Mouse (Mus musculus) kidney, embryonic 14.5 days (tissue): ENCODE data around the gene Ddx19a. TPM values are rescaled to one million over a fixed set of nuclear protein-coding genes. Genes with fewer than 3 reads are reported as not detected.

Source experiments
- ATAC-seq: fragments of 200-750 bp; cut with Nextera tagmentation; 2 replicates; pipeline ENCODE4 v1.8.0; 2017; ENCODE audit warnings: moderate number of reproducible peaks, mild to moderate bottlenecking, moderate TSS enrichment, moderate library complexity; ENCODE audit not compliant: low FRiP score, low TSS enrichment
- H3K27ac ChIP-seq: fragments of 300-500 bp; sonication (generic); 2 replicates; pipeline ENCODE4 v1.5.1; 2014; ENCODE audit warnings: low read depth, mild to moderate bottlenecking, low read length, moderate library complexity, mixed read lengths
- H3K27me3 ChIP-seq: fragments of 300-500 bp; sonication (generic); 2 replicates; pipeline ENCODE4 v1.6.1; 2014; ENCODE audit warnings: mild to moderate bottlenecking, low read length; ENCODE audit not compliant: control insufficient read depth, insufficient read depth
- H3K36me3 ChIP-seq: fragments of 300-500 bp; sonication (generic); 2 replicates; pipeline ENCODE4 v1.6.1; 2014; ENCODE audit warnings: low read length, mixed read lengths; ENCODE audit not compliant: control insufficient read depth, insufficient read depth
- H3K4me1 ChIP-seq: fragments of 300-500 bp; sonication (generic); 2 replicates; pipeline ENCODE4 v1.6.1; 2014; ENCODE audit warnings: low read length, mixed read lengths; ENCODE audit not compliant: control insufficient read depth, insufficient read depth
- H3K4me2 ChIP-seq: fragments of 300-500 bp; sonication (generic); replicated peaks from 2 replicates; pipeline ENCODE4 v1.6.1; 2014; ENCODE audit warnings: low read depth, mild to moderate bottlenecking, low read length
- H3K4me3 ChIP-seq: fragments of 300-500 bp; sonication (generic); 2 replicates; pipeline ENCODE4 v1.5.1; 2014; ENCODE audit warnings: mild to moderate bottlenecking, low read length
- H3K9ac ChIP-seq: fragments of 300-500 bp; sonication (generic); 2 replicates; pipeline ENCODE4 v1.6.1; 2014; ENCODE audit warnings: low read depth, mild to moderate bottlenecking, low read length, moderate library complexity
- H3K9me3 ChIP-seq: fragments of 300-500 bp; sonication (generic); 2 replicates; pipeline ENCODE4 v1.6.1; 2016; ENCODE audit warnings: low read length; ENCODE audit not compliant: control insufficient read depth
- WGBS: fragments of 180-500 bp; shearing (Covaris S2); extraction: QIAGEN DNeasy Blood & Tissue Kit; methylation state at CpG from one replicate; pipeline ENCODE4 v1.1.7; 2014; 5-methylcytosine and 5-hydroxymethylcytosine counted together
- polyA plus RNA-seq: library from polyadenylated mRNA; unstranded; fragments of >200 nt; fragmentation: Nextera tagmentation; extraction: Ambion mirVana; gene quantifications from 2 replicates; pipeline ENCODE4 v1.2.1, GENCODE M21; 2014

Gene Ddx19a
- polyA plus RNA-seq, 1 experiment from 2014 or later = 20.1 TPM

DNA sequence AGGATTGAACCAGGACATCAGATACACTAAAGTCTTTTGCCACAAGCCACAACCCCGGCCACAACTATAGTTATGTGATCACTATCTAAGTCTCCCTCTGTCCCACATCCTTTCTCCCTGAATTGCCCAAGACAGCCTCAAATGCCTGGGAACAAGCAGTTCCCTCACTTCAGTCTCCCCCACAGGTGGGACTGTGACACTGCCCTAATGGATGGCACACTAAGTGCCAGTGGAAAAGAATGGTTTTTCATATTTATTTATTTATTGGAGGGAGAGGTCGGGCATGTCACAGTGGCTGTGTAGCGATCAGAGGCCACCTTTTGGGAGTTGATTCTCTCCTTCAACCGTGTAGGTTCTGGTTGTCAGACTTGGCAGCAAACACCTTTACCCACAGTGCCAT lies 51.9 kb downstream of the Ddx19a start:
- Histone ChIP-seq H3K4me3 (no peak overlapping the region), H3K9ac (no peak overlapping the region), H3K36me3 (no peaks in the 10 kb centered on the region), H3K4me2 (no peak overlapping the region), H3K27me3 (no peaks in the 10 kb centered on the region), H3K9me3 (no peaks in the 10 kb centered on the region), H3K27ac (no peak overlapping the region), H3K4me1 (peaks cover 10% of the 10 kb centered on the region; the same call in 1 of the 2 replicates)
- ATAC-seq = no peak
- WGBS = 70% methylated on average over 4 of the region's 4 CpGs

DNA sequence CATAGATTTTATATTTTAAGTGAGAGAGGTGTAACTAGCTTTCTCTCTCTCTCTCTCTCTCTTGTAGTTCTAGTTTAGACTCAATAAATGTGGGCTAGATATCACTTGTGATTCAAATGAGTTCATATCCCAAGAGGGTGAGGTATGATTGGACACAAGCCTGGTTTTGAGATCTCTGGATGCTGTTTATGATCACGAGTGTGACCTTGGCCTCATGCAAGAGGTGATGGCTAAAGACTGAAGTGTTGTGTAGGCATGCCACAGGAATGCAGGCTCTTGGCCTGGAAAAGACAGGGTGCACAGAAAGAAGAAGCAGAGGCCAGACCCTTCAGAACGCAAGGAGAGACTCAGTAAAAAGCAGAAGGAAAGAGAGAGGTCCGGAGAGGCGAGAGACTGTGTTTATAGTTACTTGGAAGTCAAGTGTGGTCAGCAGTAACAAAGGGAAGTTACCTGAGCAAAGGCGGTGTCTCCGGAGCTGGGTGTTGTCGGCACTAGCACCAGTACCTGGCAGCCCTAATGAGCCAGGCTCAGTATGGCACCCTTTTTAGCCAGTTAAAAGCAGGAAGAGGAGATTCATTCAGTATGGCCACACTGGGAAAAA lies 53.2 kb downstream of the Ddx19a start:
- no peaks in the 10 kb centered on the region for H3K9me3 ChIP-seq
- H3K27ac ChIP-seq = no peak overlapping the region
- no peak overlapping the region for H3K4me3 ChIP-seq
- no peak overlapping the region for H3K4me2 ChIP-seq
- 86% methylated on average over 7 of the region's 7 CpGs for WGBS
- no peak for ATAC-seq
- H3K4me1 ChIP-seq = peaks cover 10% of the 10 kb centered on the region; the same call in 1 of the 2 replicates
- H3K27me3 ChIP-seq = no peaks in the 10 kb centered on the region
- H3K36me3 ChIP-seq = no peaks in the 10 kb centered on the region
- H3K9ac ChIP-seq = no peak overlapping the region

DNA sequence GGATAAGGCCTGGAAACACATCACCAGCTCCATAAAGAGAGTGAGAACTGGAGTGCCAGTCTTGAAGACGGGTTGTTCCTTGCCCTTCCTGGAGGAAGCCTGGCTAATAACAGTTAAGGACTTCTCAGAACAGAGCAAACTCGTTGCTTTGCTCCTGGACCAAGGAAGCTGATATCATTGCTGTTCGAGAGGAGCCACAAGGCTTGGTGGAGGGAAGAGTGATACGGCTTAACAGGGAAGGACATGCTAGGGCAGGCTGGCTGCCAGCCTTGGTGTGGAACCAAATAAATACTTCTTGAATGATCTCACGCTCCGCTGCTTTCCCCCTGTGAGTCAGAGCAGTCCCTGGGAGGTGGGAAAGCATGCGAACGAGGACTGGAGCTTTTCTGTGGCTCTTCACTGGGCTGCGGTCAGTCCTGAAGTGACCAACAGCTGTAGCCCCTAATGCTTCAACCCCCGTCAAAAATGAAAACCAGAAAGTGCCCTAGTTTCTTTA lies 56.1 kb downstream of the Ddx19a start:
- no peaks in the 10 kb centered on the region for H3K36me3 ChIP-seq
- WGBS = 34% methylated on average over 10 of the region's 10 CpGs
- no peak overlapping the region for H3K9ac ChIP-seq
- H3K4me1 ChIP-seq = peaks cover 13% of the 10 kb centered on the region; the same call in 1 of the 2 replicates
- no peak overlapping the region for H3K4me2 ChIP-seq
- H3K27me3 ChIP-seq = no peaks in the 10 kb centered on the region
- peak; percentile 79 for ATAC-seq
- peak overlapping the region; percentile 73; the same call in 1 of the 2 replicates for H3K27ac ChIP-seq
- no peak overlapping the region for H3K4me3 ChIP-seq
- H3K9me3 ChIP-seq = no peaks in the 10 kb centered on the region

DNA sequence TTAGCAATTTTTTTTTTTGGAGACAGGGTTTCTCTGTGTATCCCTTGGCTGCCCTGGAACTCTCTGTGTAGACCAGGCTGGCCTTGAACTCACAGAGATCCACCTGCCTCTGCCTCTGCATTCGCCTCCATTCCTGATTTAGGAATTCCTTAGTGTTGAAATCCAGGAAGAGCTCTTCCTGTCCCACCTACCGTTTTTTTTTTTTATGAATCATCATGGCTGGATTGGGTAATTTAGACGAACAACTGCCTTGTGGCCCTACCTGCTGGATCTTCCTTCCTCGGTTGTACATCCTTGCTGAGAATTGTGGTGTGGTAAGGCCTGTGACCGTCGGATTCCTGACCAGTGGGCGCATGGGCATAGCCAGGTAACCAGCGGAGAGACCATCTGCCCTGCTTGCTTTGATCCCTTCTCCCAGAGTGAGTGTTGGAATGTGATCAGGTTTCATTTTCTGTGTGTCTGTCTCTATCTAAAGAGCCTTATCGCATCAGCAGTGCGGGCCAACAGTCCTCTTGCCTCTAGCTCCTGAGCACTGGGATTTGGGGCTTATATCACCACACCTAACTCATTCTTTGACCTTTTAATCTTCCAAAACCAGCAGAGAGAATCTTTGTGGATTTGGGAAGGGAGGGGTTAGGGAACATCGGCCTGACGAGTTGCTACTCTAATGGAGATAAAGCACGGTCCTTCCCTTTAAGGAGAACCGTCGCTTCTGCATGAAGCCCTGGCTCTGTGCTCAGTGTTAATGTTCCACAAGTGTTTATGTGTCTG lies 56.7 kb downstream of the Ddx19a start:
- Histone ChIP-seq H3K36me3 (no peaks in the 10 kb centered on the region), H3K9ac (no peak overlapping the region), H3K4me2 (no peak overlapping the region), H3K27me3 (no peaks in the 10 kb centered on the region), H3K27ac (peak overlapping the region; percentile 73; the same call in 1 of the 2 replicates), H3K4me1 (peaks cover 13% of the 10 kb centered on the region; the same call in 1 of the 2 replicates), H3K9me3 (no peaks in the 10 kb centered on the region), H3K4me3 (no peak overlapping the region)
- 76% methylated on average over 15 of the region's 15 CpGs for WGBS
- no peak for ATAC-seq

DNA sequence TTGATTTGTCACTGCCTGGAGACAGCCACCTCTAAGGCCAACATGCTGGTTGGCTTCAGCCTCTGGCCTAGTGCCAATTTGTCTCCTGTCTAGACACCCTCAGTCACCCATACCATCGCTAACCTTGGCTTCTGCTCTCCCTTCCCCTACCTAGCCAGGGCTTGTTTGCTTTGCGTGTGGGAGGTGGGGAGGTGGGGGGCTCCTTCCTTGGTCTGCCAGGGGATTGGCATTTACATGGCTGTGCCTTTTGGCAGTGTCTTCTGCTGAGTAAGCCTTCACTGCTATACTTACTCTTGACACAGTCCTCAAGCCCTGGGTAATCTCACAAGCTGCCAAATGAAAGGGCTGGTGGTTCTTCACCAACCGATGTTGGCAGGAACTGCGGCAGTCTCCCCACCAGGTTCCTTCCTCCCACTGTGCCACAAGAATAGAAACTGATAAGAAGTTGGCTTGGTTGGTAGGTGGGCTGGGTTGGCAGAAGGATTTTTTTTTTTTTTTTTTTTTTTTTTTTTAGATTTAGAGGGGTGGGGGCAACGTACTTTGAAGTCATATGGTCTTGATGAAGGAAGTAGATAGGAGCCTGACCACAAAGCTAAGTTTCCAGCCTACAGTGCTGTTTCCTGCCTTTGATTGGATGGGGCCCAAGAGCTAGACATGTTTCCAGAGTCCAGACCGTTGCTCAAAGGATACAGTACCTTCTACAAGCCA lies 58.6 kb downstream of the Ddx19a start:
- H3K36me3 ChIP-seq = no peaks in the 10 kb centered on the region
- H3K4me3 ChIP-seq = no peak overlapping the region
- no peak overlapping the region for H3K9ac ChIP-seq
- no peak overlapping the region for H3K4me2 ChIP-seq
- peaks cover 13% of the 10 kb centered on the region; the same call in 1 of the 2 replicates for H3K4me1 ChIP-seq
- no peaks in the 10 kb centered on the region for H3K9me3 ChIP-seq
- H3K27me3 ChIP-seq = no peaks in the 10 kb centered on the region
- no peak overlapping the region for H3K27ac ChIP-seq
- WGBS = 63% methylated on average over 6 of the region's 6 CpGs
- peak; percentile 62 for ATAC-seq

DNA sequence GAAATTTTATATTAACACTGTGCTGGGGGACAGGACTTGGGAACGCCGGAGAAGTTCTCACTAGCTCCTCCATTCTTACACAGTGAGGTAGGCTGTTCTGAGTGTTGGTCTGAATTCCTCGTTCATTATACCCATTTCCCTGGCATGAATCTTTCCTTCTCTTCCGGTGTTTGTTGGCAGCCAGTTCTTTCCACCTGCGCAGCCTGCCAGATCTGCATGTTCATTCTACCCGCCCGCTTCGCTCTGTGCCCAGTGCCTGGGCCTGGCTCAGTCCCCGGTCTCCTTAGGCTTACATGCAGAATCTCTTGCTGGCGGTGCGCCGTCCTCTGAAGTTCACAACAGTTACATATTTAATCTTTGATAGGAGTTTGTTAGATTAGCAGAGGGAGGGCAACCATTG lies 61.4 kb downstream of the Ddx19a start:
- H3K4me1 ChIP-seq = peaks cover 13% of the 10 kb centered on the region; the same call in 1 of the 2 replicates
- H3K36me3 ChIP-seq = no peaks in the 10 kb centered on the region
- H3K27ac ChIP-seq = no peak overlapping the region
- WGBS = 94% methylated on average over 12 of the region's 12 CpGs
- H3K27me3 ChIP-seq = no peaks in the 10 kb centered on the region
- no peak overlapping the region for H3K4me2 ChIP-seq
- no peaks in the 10 kb centered on the region for H3K9me3 ChIP-seq
- no peak overlapping the region for H3K4me3 ChIP-seq
- H3K9ac ChIP-seq = no peak overlapping the region
- no peak for ATAC-seq

DNA sequence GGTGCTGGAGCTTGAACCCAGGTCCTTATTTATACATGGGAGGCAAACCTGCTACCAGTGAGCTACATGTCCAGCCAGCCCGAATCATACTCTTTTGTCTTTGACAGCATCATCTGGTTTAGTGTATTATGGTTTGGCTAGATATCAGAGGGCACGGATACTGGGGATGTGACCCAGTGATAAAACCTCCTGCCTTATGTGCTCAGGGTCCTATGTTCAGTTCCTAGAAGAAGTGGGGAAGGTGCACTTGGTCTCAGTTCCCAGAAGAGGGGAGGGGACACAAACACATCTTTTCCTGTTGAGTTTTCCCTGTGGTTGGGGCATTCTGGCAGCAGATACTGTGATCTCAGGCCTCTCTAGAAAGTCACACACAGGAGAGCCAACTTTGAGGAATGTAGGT lies 64.3 kb downstream of the Ddx19a start:
- Histone ChIP-seq H3K36me3 (no peaks in the 10 kb centered on the region), H3K9me3 (no peaks in the 10 kb centered on the region), H3K27me3 (no peaks in the 10 kb centered on the region), H3K9ac (no peak overlapping the region), H3K4me1 (0 out of 2 replicates have a peak, but pooled peaks cover 4% of the 10 kb centered on the region), H3K4me3 (no peak overlapping the region), H3K4me2 (no peak overlapping the region), H3K27ac (no peak overlapping the region)
- no peak for ATAC-seq
- 91% methylated on average over 2 of the region's 2 CpGs for WGBS

DNA sequence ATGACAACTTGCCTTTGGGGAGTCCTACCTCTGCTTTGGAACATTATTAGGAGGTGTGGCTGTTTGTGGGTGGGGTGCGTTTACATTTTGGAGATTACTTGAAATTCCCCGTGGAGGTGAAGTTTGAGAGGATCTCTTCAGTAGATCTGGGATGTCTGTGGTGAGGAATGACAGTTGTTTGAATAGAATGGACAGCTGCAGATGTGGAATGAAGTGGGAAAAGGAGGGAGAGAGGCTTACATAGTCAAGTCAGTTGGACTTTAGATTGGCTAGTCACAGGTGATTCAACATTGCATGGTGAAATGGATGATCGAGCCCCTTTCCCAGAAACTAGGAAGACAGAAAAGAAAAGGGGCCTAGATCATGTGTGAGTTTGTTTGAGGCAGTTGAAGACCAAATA lies 65.2 kb downstream of the Ddx19a start:
- no peak overlapping the region for H3K9ac ChIP-seq
- no peak overlapping the region for H3K4me3 ChIP-seq
- no peaks in the 10 kb centered on the region for H3K9me3 ChIP-seq
- H3K36me3 ChIP-seq = no peaks in the 10 kb centered on the region
- WGBS = 85% methylated on average over 3 of the region's 3 CpGs
- no peak for ATAC-seq
- H3K4me2 ChIP-seq = no peak overlapping the region
- H3K27ac ChIP-seq = no peak overlapping the region
- 0 out of 2 replicates have a peak, but pooled peaks cover 4% of the 10 kb centered on the region for H3K4me1 ChIP-seq
- H3K27me3 ChIP-seq = no peaks in the 10 kb centered on the region
